Mouse (Mus musculus) T-helper 1 cell (primary cell): ENCODE data around the gene Gm21094.
"Not testable (repeated sequence)": the region's sequence is repeated elsewhere in the genome, so short reads cannot be mapped to it uniquely, and the experiment has no call there.

Experiments used
- in situ Hi-C: fragments of 300-600 bp; cut with MboI, MseI; formaldehyde crosslinking; loops from one replicate; pipeline ENCODE4 v1.15.1; 2025; ENCODE audit warnings: high pct_unique_total_duplicates

Gene Gm21094

DNA sequence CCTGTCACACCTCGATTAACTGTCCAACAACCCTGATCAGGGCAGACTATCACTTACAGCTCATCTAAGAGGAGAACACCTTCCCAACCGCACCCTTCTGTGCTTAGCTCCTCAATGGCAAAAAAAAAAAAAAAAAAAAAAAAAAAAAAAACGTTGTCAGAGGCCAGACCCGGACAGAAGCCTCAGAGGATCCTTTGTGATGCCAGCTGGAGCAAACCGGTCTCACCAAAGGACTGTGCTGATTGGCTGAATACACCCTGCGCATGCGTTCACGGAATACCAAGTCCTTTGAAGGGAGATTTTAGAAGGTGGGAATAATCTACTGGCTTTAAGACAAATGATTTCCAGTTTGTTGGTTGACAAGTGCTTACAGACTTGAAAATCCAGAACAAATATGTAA, at the start of gene Gm21094:
Gene Gm21094, minus strand, starts transcription at position 101 of the 400 bp plus-strand sequence.
- in situ Hi-C loops: not testable (repeated sequence)
